Mouse (Mus musculus) stomach, postnatal 0 days (tissue): ENCODE results near the gene Hsdl2. TPM values are rescaled to one million over a fixed set of nuclear protein-coding genes. Genes with fewer than 3 reads are reported as not detected.

Source experiments
- ATAC-seq: fragments of 200-750 bp; cut with Nextera tagmentation; 2 replicates; pipeline ENCODE4 v1.8.0; 2017; ENCODE audit not compliant: low FRiP score, low TSS enrichment
- DNase-seq: peaks from one replicate; pipeline ENCODE4 v3.0.0-alpha.2; 2016; ENCODE audit warnings: low spot score
- H3K27ac ChIP-seq: fragments of 300-500 bp; sonication (generic); replicated peaks from 2 replicates; pipeline ENCODE4 v1.5.1; 2014; ENCODE audit warnings: mild to moderate bottlenecking, control low read depth
- H3K27me3 ChIP-seq: fragments of 300-500 bp; sonication (generic); 2 replicates; pipeline ENCODE4 v1.6.1; 2014; ENCODE audit warnings: low read length; ENCODE audit not compliant: control insufficient read depth, insufficient read depth
- H3K36me3 ChIP-seq: fragments of 300-500 bp; sonication (generic); 2 replicates; pipeline ENCODE4 v1.6.1; 2014; ENCODE audit warnings: low read length, mixed read lengths; ENCODE audit not compliant: control insufficient read depth, insufficient read depth
- H3K4me1 ChIP-seq: fragments of 300-500 bp; sonication (generic); replicated peaks from 2 replicates; pipeline ENCODE4 v1.6.1; 2014; ENCODE audit warnings: antibody characterized with exemption; ENCODE audit not compliant: control insufficient read depth, insufficient read depth
- H3K4me2 ChIP-seq: fragments of 300-500 bp; sonication (generic); replicated peaks from 2 replicates; pipeline ENCODE4 v1.6.1; 2014; ENCODE audit warnings: low read depth, mild to moderate bottlenecking, control low read depth, moderate library complexity
- H3K4me3 ChIP-seq: fragments of 300-500 bp; sonication (generic); 2 replicates; pipeline ENCODE4 v1.5.1; 2014; ENCODE audit warnings: low read depth, low read length, control low read depth
- H3K9ac ChIP-seq: fragments of 300-500 bp; sonication (generic); 2 replicates; pipeline ENCODE4 v1.6.1; 2014; ENCODE audit warnings: mild to moderate bottlenecking, low read length, control low read depth, mixed read lengths
- H3K9me3 ChIP-seq: fragments of 300-500 bp; sonication (generic); 2 replicates; pipeline ENCODE4 v1.6.1; 2016; ENCODE audit warnings: low read length; ENCODE audit not compliant: control insufficient read depth
- CTCF ChIP-seq: IDR thresholded peaks from 2 replicates; pipeline ENCODE4 v1.5.1; 2016; ENCODE audit warnings: antibody characterized with exemption, low read depth, mild to moderate bottlenecking, moderate library complexity
- EP300 ChIP-seq: optimal IDR thresholded peaks from 2 replicates; pipeline ENCODE3; 2016; ENCODE audit warnings: antibody characterized with exemption
- WGBS: fragments of 180-500 bp; shearing (Covaris S2); extraction: QIAGEN DNeasy Blood & Tissue Kit; methylation state at CpG from one replicate; pipeline ENCODE4 v1.1.7; 2014; 5-methylcytosine and 5-hydroxymethylcytosine counted together
- polyA plus RNA-seq: library from polyadenylated mRNA; unstranded; fragments of >200 nt; fragmentation: Nextera tagmentation; extraction: Ambion mirVana; gene quantifications from 2 replicates; pipeline ENCODE4 v1.2.1, GENCODE M21; 2015

The Hsdl2 gene
- polyA plus RNA-seq, 1 experiment from 2014 or later: 49.4 TPM

DNA sequence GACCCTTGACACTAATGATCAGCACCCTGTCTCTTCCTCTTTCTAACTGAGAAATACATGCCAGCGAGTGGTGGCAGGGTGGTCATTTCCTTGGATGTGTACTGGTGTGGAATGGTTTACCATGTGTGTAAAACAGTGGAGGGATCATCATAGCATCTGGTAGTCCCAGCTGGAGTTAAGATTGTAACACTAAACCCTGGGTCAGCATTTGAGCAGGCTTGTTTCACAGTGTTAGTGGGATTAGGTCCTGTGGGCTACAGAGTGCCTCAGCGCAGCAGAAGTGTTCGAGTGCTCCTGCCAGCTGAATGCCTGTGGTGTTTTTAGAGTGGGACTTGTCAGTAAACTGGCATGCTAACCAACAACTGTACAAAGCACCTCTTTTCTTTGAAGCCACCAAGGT lies 86.7 kb downstream of the Hsdl2 start:
- DNase-seq (no peak), ATAC-seq (no peak)
- H3K36me3 ChIP-seq: no peaks in the 10 kb centered on the region
- no peak overlapping the region for H3K27ac ChIP-seq
- H3K9me3 ChIP-seq: no peaks in the 10 kb centered on the region
- no peak overlapping the region for H3K9ac ChIP-seq
- WGBS: 77% methylated on average over 3 of the region's 3 CpGs
- no peak overlapping the region for H3K4me2 ChIP-seq
- no peaks in the 10 kb centered on the region for H3K27me3 ChIP-seq
- H3K4me1 ChIP-seq: no peaks in the 10 kb centered on the region
- no peak for TF ChIP-seq CTCF
- TF ChIP-seq EP300: no peak
- H3K4me3 ChIP-seq: no peak overlapping the region

Other genes starting within 250 kb of the Hsdl2 start
- gene Susd1, start 142.9 kb upstream of the Hsdl2 start, polyA plus RNA-seq: 3.2 and 3.4 TPM in 2 replicates
- 34.3 and 34.8 TPM in 2 replicates for gene Ptbp3, start 32.2 kb upstream of the Hsdl2 start, polyA plus RNA-seq
- 8.3 and 10.2 TPM in 2 replicates for gene E130308A19Rik, start 44.6 kb downstream of the Hsdl2 start, polyA plus RNA-seq
- 22.2 and 23.5 TPM in 2 replicates for gene Inip, start 220.0 kb downstream of the Hsdl2 start, polyA plus RNA-seq
- 3.0 and 3.5 TPM in 2 replicates for gene Snx30, start 224.3 kb downstream of the Hsdl2 start, polyA plus RNA-seq